Mouse (Mus musculus): ENCODE results near the gene 1700088E04Rik. TPM values are rescaled to one million over a fixed set of nuclear protein-coding genes. Genes with fewer than 3 reads are reported as not detected.

1700088E04Rik gene
- total RNA-seq, 1 experiment, result 2.6 TPM

DNA sequence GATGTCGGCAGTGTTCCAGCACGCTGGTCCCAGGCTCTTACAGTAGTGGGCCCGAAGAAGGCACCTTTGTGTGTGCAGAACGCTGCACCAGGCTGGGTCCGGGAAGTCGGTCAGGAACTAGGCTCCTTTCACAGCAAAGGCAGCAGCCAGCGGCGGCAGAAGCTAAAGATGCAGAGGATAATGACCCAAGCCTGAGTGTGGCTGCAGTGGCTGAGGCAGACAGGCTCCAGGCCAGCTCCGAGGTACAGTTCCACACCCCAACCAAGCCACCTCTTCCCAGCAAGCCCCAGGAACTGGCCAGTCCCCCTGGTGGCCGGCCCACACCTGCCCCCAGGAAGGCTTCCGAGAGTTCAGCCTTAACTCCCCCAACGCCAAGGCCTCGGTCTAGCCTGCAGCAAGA is 18.5 kb downstream of the 1700088E04Rik start:
- no peak for DNase-seq (ENCODE audit: low read depth, low spot score)
- no peaks in the 10 kb centered on the region for H3K9me3 ChIP-seq (ENCODE audit: control insufficient read depth, insufficient read depth, low read depth, low read length)
- H3K4me1 ChIP-seq (ENCODE audit: control insufficient read depth in 2 of 2, insufficient read depth in 2 of 2, low read length in 2 of 2, poor library complexity in 1 of 2), result peaks cover 0 to 7% of the 10 kb centered on the region in 2 experiments; a peak in 1 of 4 replicates
- peaks cover 5% of the 10 kb centered on the region; the same call in 1 of the 2 replicates for H3K36me3 ChIP-seq (ENCODE audit: control insufficient read depth, insufficient read depth, low read length, poor library complexity, severe bottlenecking)
- no peak overlapping the region for H3K9ac ChIP-seq (ENCODE audit: insufficient read depth, low read depth, low read length, poor library complexity, severe bottlenecking)
- in situ Hi-C loops (cut with MboI; ENCODE audit: low sequenced_read_pairs in 2 of 2, unreplicated experiment in 2 of 2), result no loop called here
- no peak overlapping the region for H3K4me3 ChIP-seq (ENCODE audit: insufficient read depth in 1 of 2, low read depth in 1 of 2, low read length in 2 of 2, poor library complexity in 1 of 2, severe bottlenecking in 1 of 2)
- H3K27ac ChIP-seq (ENCODE audit: insufficient read depth, low read depth, low read length, poor library complexity, severe bottlenecking), result no peak overlapping the region
- no peak for TF ChIP-seq CHD2 (IDR thresholded peaks at IDR 0.05; ENCODE audit: low read depth, low read length)
- no peak for TF ChIP-seq MAFK (IDR thresholded peaks at IDR 0.05; ENCODE audit: insufficient read depth, low read depth, low read length)
- no peak for TF ChIP-seq ZNF384 (IDR thresholded peaks at IDR 0.05; ENCODE audit: low read depth, low read length)
- TF ChIP-seq HCFC1 (IDR thresholded peaks at IDR 0.05; ENCODE audit: borderline replicate concordance, insufficient read depth, low read length), result no peak
- no peak for TF ChIP-seq ZC3H11A (IDR thresholded peaks at IDR 0.05; ENCODE audit: borderline replicate concordance, low read depth, low read length)

GRCm38 (mm10) chr15:79122119-79122518 is 18.9 kb downstream of the 1700088E04Rik start:
- in situ Hi-C loops (cut with MboI; ENCODE audit: low sequenced_read_pairs in 2 of 2, unreplicated experiment in 2 of 2), result no loop called here
- no peak overlapping the region for H3K4me3 ChIP-seq (ENCODE audit: insufficient read depth in 1 of 2, low read depth in 1 of 2, low read length in 2 of 2, poor library complexity in 1 of 2, severe bottlenecking in 1 of 2)
- DNase-seq (ENCODE audit: low read depth, low spot score), result no peak
- H3K27ac ChIP-seq (ENCODE audit: insufficient read depth, low read depth, low read length, poor library complexity, severe bottlenecking), result no peak overlapping the region
- no peak overlapping the region for H3K9ac ChIP-seq (ENCODE audit: insufficient read depth, low read depth, low read length, poor library complexity, severe bottlenecking)
- H3K36me3 ChIP-seq (ENCODE audit: control insufficient read depth, insufficient read depth, low read length, poor library complexity, severe bottlenecking), result peaks cover under 1% of the 10 kb centered on the region; the same call in 1 of the 2 replicates
- H3K9me3 ChIP-seq (ENCODE audit: control insufficient read depth, insufficient read depth, low read depth, low read length), result no peaks in the 10 kb centered on the region
- no peak for TF ChIP-seq MAFK (IDR thresholded peaks at IDR 0.05; ENCODE audit: insufficient read depth, low read depth, low read length)
- H3K4me1 ChIP-seq (ENCODE audit: control insufficient read depth in 2 of 2, insufficient read depth in 2 of 2, low read length in 2 of 2, poor library complexity in 1 of 2), result peaks cover 0 to 7% of the 10 kb centered on the region in 2 experiments; a peak in 1 of 4 replicates

- H3K27ac ChIP-seq (ENCODE audit: insufficient read depth, low read depth, low read length, poor library complexity, severe bottlenecking), result no peak overlapping the region
- H3K9ac ChIP-seq (ENCODE audit: insufficient read depth, low read depth, low read length, poor library complexity, severe bottlenecking), result no peak overlapping the region
- in situ Hi-C loops (cut with MboI; ENCODE audit: low sequenced_read_pairs in 2 of 2, unreplicated experiment in 2 of 2), result no loop called here
- H3K4me1 ChIP-seq (ENCODE audit: control insufficient read depth in 2 of 2, insufficient read depth in 2 of 2, low read length in 2 of 2, poor library complexity in 1 of 2), result peaks cover 2 to 9% of the 10 kb centered on the region in 2 experiments; a peak in 1 of 4 replicates
- H3K4me3 ChIP-seq (ENCODE audit: insufficient read depth in 1 of 2, low read depth in 1 of 2, low read length in 2 of 2, poor library complexity in 1 of 2, severe bottlenecking in 1 of 2), result no peak overlapping the region
- no peak for DNase-seq (ENCODE audit: low read depth, low spot score)
- TF ChIP-seq ZNF384 (IDR thresholded peaks at IDR 0.05; ENCODE audit: low read depth, low read length) (no peak), MAFK (IDR thresholded peaks at IDR 0.05; ENCODE audit: insufficient read depth, low read depth, low read length) (no peak), ZC3H11A (IDR thresholded peaks at IDR 0.05; ENCODE audit: borderline replicate concordance, low read depth, low read length) (no peak), HCFC1 (IDR thresholded peaks at IDR 0.05; ENCODE audit: borderline replicate concordance, insufficient read depth, low read length) (no peak), CHD2 (IDR thresholded peaks at IDR 0.05; ENCODE audit: low read depth, low read length) (no peak)
- no peaks in the 10 kb centered on the region; the same call in 1 of the 2 replicates for H3K36me3 ChIP-seq (ENCODE audit: control insufficient read depth, insufficient read depth, low read length, poor library complexity, severe bottlenecking)
- no peaks in the 10 kb centered on the region for H3K9me3 ChIP-seq (ENCODE audit: control insufficient read depth, insufficient read depth, low read depth, low read length)
Measured at GRCm38 (mm10) chr15:79119491-79119890, 21.6 kb downstream of the 1700088E04Rik start.

- in situ Hi-C loops (cut with MboI; ENCODE audit: low sequenced_read_pairs in 2 of 2, unreplicated experiment in 2 of 2), result no loop called here
- no peak overlapping the region for H3K27ac ChIP-seq (ENCODE audit: insufficient read depth, low read depth, low read length, poor library complexity, severe bottlenecking)
- no peaks in the 10 kb centered on the region; the same call in 1 of the 2 replicates for H3K36me3 ChIP-seq (ENCODE audit: control insufficient read depth, insufficient read depth, low read length, poor library complexity, severe bottlenecking)
- no peak for DNase-seq (ENCODE audit: low read depth, low spot score)
- H3K4me3 ChIP-seq (ENCODE audit: insufficient read depth in 1 of 2, low read depth in 1 of 2, low read length in 2 of 2, poor library complexity in 1 of 2, severe bottlenecking in 1 of 2), result no peak overlapping the region
- TF ChIP-seq ZC3H11A (IDR thresholded peaks at IDR 0.05; ENCODE audit: borderline replicate concordance, low read depth, low read length) (no peak), ZNF384 (IDR thresholded peaks at IDR 0.05; ENCODE audit: low read depth, low read length) (no peak), CHD2 (IDR thresholded peaks at IDR 0.05; ENCODE audit: low read depth, low read length) (no peak), MAFK (IDR thresholded peaks at IDR 0.05; ENCODE audit: insufficient read depth, low read depth, low read length) (no peak), HCFC1 (IDR thresholded peaks at IDR 0.05; ENCODE audit: borderline replicate concordance, insufficient read depth, low read length) (no peak)
- peaks cover 2 to 9% of the 10 kb centered on the region in 2 experiments; a peak in 1 of 4 replicates for H3K4me1 ChIP-seq (ENCODE audit: control insufficient read depth in 2 of 2, insufficient read depth in 2 of 2, low read length in 2 of 2, poor library complexity in 1 of 2)
- no peaks in the 10 kb centered on the region for H3K9me3 ChIP-seq (ENCODE audit: control insufficient read depth, insufficient read depth, low read depth, low read length)
- no peak overlapping the region for H3K9ac ChIP-seq (ENCODE audit: insufficient read depth, low read depth, low read length, poor library complexity, severe bottlenecking)
Measured at GRCm38 (mm10) chr15:79115276-79115675, 25.8 kb downstream of the 1700088E04Rik start.

DNA sequence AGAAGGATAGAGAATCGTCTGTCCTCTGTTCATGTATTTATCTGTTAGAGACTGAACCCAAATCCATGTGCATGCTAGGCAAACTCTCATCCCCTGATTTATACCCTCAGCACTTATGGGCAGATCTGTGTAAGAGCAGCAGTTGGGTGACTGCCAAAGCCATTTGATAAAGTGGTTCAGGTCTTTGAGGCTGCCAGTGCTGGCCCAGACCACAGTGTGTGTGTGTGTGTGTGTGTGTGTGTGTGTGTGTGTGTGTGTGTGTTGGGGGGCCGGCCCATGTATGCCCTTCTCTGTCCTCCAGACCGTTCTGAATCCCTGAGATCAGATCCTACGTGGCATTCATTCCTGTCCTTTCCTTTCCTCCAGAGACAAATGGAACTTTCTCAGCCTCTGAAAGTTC is 29.3 kb downstream of the 1700088E04Rik start:
- Histone ChIP-seq H3K9me3 (ENCODE audit: control insufficient read depth, insufficient read depth, low read depth, low read length) (no peaks in the 10 kb centered on the region), H3K4me3 (ENCODE audit: insufficient read depth in 1 of 2, low read depth in 1 of 2, low read length in 2 of 2, poor library complexity in 1 of 2, severe bottlenecking in 1 of 2) (no peak overlapping the region), H3K27ac (ENCODE audit: insufficient read depth, low read depth, low read length, poor library complexity, severe bottlenecking) (no peak overlapping the region), H3K4me1 (ENCODE audit: control insufficient read depth in 2 of 2, insufficient read depth in 2 of 2, low read length in 2 of 2, poor library complexity in 1 of 2) (peaks cover 6 to 14% of the 10 kb centered on the region in 2 experiments; a peak in 2 of 4 replicates), H3K9ac (ENCODE audit: insufficient read depth, low read depth, low read length, poor library complexity, severe bottlenecking) (no peak overlapping the region), H3K36me3 (ENCODE audit: control insufficient read depth, insufficient read depth, low read length, poor library complexity, severe bottlenecking) (no peaks in the 10 kb centered on the region; the same call in 1 of the 2 replicates)
- in situ Hi-C loops (cut with MboI; ENCODE audit: low sequenced_read_pairs in 2 of 2, unreplicated experiment in 2 of 2), result no loop called here
- TF ChIP-seq ZC3H11A (IDR thresholded peaks at IDR 0.05; ENCODE audit: borderline replicate concordance, low read depth, low read length) (no peak), MAFK (IDR thresholded peaks at IDR 0.05; ENCODE audit: insufficient read depth, low read depth, low read length) (no peak), CHD2 (IDR thresholded peaks at IDR 0.05; ENCODE audit: low read depth, low read length) (no peak), HCFC1 (IDR thresholded peaks at IDR 0.05; ENCODE audit: borderline replicate concordance, insufficient read depth, low read length) (no peak), ZNF384 (IDR thresholded peaks at IDR 0.05; ENCODE audit: low read depth, low read length) (no peak)
- DNase-seq (ENCODE audit: low read depth, low spot score), result no peak

Data from ES-E14 (cell line).